Mouse (Mus musculus) heart, embryonic 10.5 days (tissue): ENCODE results near the gene Ndufa6. TPM values are rescaled to one million over a fixed set of nuclear protein-coding genes. Genes with fewer than 3 reads are reported as not detected.
A peak's percentile ranks its signal among the peaks of the same experiment; 100 is the strongest.
"Not testable (repeated sequence)": the region's sequence is repeated elsewhere in the genome, so short reads cannot be mapped to it uniquely, and the experiment has no call there.

Experiments
- DNase-seq: peaks from one replicate; pipeline ENCODE4 v3.0.0-alpha.2; 2017; ENCODE audit warnings: low spot score
- H3K27ac ChIP-seq: fragments of 300-500 bp; sonication (generic); 2 replicates; pipeline ENCODE4 v1.5.1; 2016; ENCODE audit warnings: mild to moderate bottlenecking
- H3K27me3 ChIP-seq: fragments of 300-500 bp; sonication (generic); 2 replicates; pipeline ENCODE4 v1.6.1; 2016; ENCODE audit warnings: mild to moderate bottlenecking; ENCODE audit not compliant: poor library complexity, insufficient read depth, severe bottlenecking
- H3K36me3 ChIP-seq: fragments of 300-500 bp; sonication (generic); 2 replicates; pipeline ENCODE4 v1.6.1; 2016; ENCODE audit warnings: mild to moderate bottlenecking, moderate library complexity
- H3K4me1 ChIP-seq: fragments of 300-500 bp; sonication (generic); 2 replicates; pipeline ENCODE4 v1.6.1; 2016; ENCODE audit warnings: mild to moderate bottlenecking
- H3K4me3 ChIP-seq: fragments of 300-500 bp; sonication (generic); 2 replicates; pipeline ENCODE4 v1.5.1; 2016; ENCODE audit warnings: mild to moderate bottlenecking, moderate library complexity
- H3K9me3 ChIP-seq: fragments of 300-500 bp; sonication (generic); 2 replicates; pipeline ENCODE4 v1.6.1; 2016; ENCODE audit warnings: mild to moderate bottlenecking, moderate library complexity
- WGBS: fragments of 180-500 bp; shearing (Covaris S2); methylation state at CpG from one replicate; pipeline ENCODE4 v1.1.7; 2016; 5-methylcytosine and 5-hydroxymethylcytosine counted together
- polyA plus RNA-seq: library from polyadenylated mRNA; unstranded; fragments of >200 nt; fragmentation: Nextera tagmentation; extraction: Ambion mirVana; gene quantifications from 2 replicates; pipeline ENCODE4 v1.2.1, GENCODE M21; 2016

Ndufa6 gene
- 351 and 390 TPM in 2 replicates for polyA plus RNA-seq

DNA sequence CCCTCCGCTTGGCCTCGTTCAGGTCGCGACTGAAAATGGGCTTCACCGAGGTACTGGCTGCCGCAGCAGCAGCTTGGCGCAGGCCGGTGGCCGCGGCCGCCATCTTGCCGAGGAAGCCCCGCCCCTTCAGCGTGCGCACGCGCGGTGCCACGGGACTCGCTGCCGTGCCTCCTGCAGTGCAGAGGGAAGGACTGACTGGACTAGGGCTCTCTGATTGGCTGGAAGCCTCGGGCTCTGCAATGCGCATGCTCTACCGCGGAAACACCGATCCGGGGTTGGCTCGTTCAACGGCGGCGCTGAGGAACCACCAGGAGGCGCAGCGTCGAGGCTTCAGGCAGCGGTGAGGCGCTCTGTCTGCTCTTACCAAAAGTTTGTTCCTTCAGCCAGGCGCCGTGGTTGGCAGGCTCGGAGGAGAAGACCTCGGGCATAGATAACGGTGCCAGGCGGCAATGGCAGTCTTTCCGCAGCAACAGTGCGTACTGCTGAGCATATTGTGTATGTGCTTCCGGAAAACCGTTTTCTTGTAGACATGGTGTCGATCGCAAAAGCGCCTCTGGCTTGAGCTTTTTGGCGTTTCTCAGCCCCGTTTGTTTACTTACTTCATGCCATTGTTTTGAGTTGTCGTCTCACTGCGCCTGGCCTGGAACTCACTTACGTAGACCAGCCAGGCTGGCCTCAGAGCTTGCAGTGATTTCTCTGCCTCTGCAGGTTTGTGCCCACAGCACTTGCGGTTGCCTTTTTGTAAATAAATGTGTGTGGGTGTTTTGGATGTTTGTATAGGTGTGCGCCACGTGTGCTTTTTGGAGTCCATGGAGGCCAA lies at the start of gene Ndufa6:
TSS of gene Ndufa6 (minus strand) at position 197 of the 820 bp plus-strand sequence.
- Histone ChIP-seq H3K4me3 (peak within 1 kb of the TSS; percentile 94), H3K9me3 (no peaks in the 10 kb centered on the region), H3K27ac (peak within 1 kb of the TSS; percentile 99), H3K36me3 (peaks cover 20% of the 10 kb centered on the region), H3K27me3 (no peaks in the 10 kb centered on the region), H3K4me1 (peaks cover 33% of the 10 kb centered on the region)
- DNase-seq, result peak; percentile 100
- 2% methylated on average over 57 of the region's 57 CpGs for WGBS

DNA sequence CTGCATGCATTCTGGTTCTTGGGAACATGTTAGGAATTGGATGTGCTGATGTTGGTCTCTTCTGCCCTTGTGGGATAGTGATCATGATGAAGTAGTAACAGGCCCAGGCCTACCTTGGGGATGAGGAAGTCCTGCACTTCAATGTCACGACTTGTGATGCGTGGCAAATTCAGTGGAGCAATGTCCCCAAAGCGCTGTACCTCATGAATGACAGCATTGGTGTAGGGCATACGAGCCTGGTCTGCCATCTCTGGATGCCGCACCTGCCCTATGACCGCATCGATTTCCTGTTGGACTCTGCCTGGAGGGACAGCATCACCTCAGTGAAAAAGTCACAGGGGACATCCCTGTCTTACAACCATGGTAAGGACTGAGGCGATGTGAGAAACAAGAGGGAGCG lies 49.5 kb upstream of the Ndufa6 start:
- WGBS, result 92% methylated on average over 9 of the region's 9 CpGs
- Histone ChIP-seq H3K27me3 (no peaks in the 10 kb centered on the region), H3K4me3 (no peak overlapping the region)

DNA sequence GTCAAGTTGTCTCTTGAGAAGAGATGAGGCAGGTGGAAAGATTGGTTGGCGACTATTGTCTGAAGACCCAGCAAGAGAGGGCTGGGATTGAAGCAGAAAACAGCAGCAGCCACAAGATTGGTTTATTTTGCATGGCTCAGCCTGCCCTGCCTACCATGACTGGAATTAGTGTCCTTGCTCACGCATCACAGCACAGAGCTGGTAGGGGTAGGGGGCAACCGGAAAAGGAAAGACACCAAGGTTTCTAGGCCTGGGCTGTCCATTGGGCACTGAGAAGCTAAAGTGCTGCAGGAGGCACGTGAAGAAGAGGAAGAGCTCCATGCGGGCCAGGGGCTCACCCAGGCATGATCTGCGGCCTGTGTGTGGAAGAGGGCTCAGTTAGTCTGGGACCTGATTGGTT lies 48.6 kb upstream of the Ndufa6 start:
- no peaks in the 10 kb centered on the region for H3K9me3 ChIP-seq
- H3K27me3 ChIP-seq, result no peaks in the 10 kb centered on the region
- no peak overlapping the region for H3K4me3 ChIP-seq
- H3K4me1 ChIP-seq, result no peaks in the 10 kb centered on the region
- peak; percentile 71 for DNase-seq
- H3K36me3 ChIP-seq, result no peaks in the 10 kb centered on the region
- H3K27ac ChIP-seq, result no peak overlapping the region
- 82% methylated on average over 6 of the region's 6 CpGs for WGBS

More for the DNA sequence above, 49.5 kb upstream of the Ndufa6 start:
- no peaks in the 10 kb centered on the region for H3K36me3 ChIP-seq
- H3K4me1 ChIP-seq, result no peaks in the 10 kb centered on the region
- DNase-seq, result peak; percentile 36
- H3K27ac ChIP-seq, result no peak overlapping the region
- H3K9me3 ChIP-seq, result no peaks in the 10 kb centered on the region

DNA sequence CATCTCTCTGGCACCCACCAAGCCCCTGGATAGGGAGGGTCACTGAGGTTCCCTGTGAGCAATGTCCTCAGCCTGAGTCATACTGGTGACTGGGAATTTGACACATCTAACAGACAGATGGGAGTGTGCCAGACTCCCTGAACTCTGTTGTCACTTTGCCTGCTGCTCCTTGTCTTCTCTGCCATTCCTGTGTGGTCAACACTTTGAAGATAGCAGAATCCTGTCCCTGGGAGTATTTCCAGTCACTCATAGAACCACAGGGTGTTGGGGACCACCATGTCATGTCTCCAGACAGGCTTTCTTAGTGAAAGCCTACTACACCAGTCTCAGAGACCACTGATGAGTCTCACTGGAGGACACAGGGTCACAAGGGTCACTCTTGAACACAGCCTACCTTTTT lies 48.0 kb upstream of the Ndufa6 start:
- no peaks in the 10 kb centered on the region for H3K36me3 ChIP-seq
- peak; percentile 65 for DNase-seq
- no peaks in the 10 kb centered on the region for H3K9me3 ChIP-seq
- no peak overlapping the region for H3K27ac ChIP-seq
- H3K4me3 ChIP-seq, result no peak overlapping the region
- no peaks in the 10 kb centered on the region for H3K4me1 ChIP-seq
- H3K27me3 ChIP-seq, result no peaks in the 10 kb centered on the region

DNA sequence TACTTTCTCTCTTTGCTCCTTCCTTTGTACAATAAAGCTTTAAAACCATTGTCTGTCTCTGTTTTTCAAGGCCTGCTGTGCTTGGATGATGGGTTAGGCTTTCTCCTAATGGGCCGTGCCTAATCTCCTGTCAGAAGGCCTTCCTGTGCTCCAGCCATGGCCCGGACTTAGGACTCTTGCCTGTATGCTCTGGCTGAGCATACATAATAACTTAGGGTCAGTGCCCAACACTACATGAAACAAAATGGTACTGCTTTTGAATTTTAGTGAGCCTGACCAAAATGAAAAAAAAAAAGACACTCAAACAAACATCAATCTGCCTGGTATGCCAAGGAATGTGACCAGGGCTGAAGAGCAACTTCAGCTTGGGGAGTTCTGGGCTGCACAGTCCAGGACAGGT lies 47.4 kb upstream of the Ndufa6 start:
- 78% methylated on average over 2 of the region's 2 CpGs for WGBS

DNA sequence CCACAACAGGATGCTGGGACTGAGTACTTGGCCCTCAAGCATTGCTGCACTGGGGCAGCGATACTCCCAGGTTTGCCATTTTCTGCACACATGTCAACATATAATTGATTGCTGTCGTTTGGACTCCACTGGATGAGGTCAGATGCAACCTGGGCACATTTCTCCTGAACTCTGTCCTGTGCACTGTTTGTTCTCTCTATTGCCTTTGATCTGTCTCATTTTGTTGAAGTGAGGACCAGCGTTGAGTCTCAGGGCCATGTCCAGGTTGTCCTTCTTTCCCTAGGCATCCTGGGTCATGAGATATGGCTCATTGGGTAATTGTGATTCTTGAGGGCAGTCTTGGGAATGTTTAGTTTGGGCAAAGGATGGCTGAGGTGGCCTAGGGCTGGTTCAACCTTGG lies 41.8 kb upstream of the Ndufa6 start:
- H3K27me3 ChIP-seq, H3K9me3 ChIP-seq, H3K4me3 ChIP-seq, H3K27ac ChIP-seq, H3K4me1 ChIP-seq, H3K36me3 ChIP-seq: not testable (repeated sequence)
- peak; percentile 33 for DNase-seq
- 89% methylated on average over 3 of the region's 3 CpGs for WGBS

More for the DNA sequence above, 47.4 kb upstream of the Ndufa6 start:
- H3K4me1 ChIP-seq, result no peaks in the 10 kb centered on the region
- H3K9me3 ChIP-seq, result no peaks in the 10 kb centered on the region
- no peak overlapping the region for H3K27ac ChIP-seq
- no peaks in the 10 kb centered on the region for H3K27me3 ChIP-seq
- H3K4me3 ChIP-seq, result no peak overlapping the region
- DNase-seq, result peak; percentile 25
- no peaks in the 10 kb centered on the region for H3K36me3 ChIP-seq

DNA sequence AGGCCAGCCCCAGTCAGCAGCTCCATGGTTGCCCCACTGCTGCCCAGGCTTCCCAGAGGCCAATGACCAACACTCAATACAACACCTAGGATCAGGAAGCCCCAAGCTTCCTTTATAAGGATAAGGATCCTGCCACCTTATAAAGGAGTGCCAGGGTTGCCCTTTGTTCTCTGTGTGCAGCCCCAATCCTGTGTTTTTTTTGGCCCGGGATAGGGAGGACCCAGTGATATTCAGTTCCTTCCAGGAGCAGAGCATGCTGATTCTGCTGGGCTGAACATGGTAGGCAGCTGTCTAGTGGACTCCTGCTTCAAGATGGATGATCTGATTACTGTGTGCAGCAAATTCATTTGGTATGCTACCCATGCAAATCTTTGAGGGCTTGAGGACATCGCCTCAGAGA lies 39.8 kb upstream of the Ndufa6 start, which contains the start of gene Cyp2d11:
TSS of gene Cyp2d11 (minus strand) at position 101 of the 400 bp plus-strand sequence.
- H3K27ac ChIP-seq, H3K4me1 ChIP-seq, H3K4me3 ChIP-seq, H3K27me3 ChIP-seq, H3K9me3 ChIP-seq, H3K36me3 ChIP-seq: not testable (repeated sequence)
- peak; percentile 30 for DNase-seq
- WGBS, result 84% methylated on average over 2 of the region's 2 CpGs

DNA sequence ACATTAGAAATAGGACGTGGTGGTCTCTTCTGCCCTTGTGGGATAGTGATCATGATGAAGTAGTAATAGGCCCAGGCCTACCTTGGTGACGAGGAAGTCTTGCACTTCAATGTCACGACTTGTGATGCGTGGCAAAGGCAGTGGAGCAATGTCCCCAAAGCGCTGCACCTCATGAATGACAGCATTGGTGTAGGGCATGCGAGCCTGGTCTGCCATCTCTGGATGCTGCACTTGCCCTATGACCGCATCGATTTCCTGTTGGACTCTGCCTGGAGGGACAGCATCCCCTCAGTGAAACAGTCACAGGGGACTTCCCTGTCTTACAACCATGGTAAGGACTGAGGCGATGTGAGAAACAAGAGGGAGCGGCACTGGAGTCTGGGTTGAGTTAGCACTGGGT lies 35.8 kb upstream of the Ndufa6 start:
- H3K36me3 ChIP-seq, H3K27ac ChIP-seq, H3K4me3 ChIP-seq, H3K4me1 ChIP-seq, H3K9me3 ChIP-seq, H3K27me3 ChIP-seq: not testable (repeated sequence)
- WGBS, result 87% methylated on average over 10 of the region's 10 CpGs
- DNase-seq, result peak; percentile 58

DNA sequence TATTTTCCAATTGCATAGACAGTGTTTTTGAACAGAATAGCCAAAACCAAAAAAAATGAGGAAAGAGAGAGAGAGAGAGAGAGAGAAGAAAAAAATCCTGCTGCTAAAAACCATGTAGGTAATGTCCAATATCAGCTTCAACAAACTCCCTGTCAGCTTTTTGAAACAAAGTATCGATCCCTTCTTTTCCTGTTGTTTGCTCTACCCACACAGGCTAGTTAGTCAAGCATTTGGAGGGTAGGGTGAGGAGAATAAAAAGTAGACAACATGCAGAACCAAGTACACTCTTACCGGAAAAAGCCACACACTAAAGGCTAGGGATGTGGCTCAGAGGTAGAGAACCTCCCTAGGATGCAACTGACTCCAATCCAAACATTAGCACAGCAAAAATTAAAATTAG lies 31.6 kb upstream of the Ndufa6 start:
- Histone ChIP-seq H3K4me3 (no peak overlapping the region), H3K27me3 (no peaks in the 10 kb centered on the region), H3K9me3 (no peaks in the 10 kb centered on the region), H3K4me1 (peaks cover 4% of the 10 kb centered on the region; the same call in 1 of the 2 replicates), H3K27ac (no peak overlapping the region), H3K36me3 (no peaks in the 10 kb centered on the region)
- no peak for DNase-seq
- 87% methylated on average over 2 of the region's 2 CpGs for WGBS

DNA sequence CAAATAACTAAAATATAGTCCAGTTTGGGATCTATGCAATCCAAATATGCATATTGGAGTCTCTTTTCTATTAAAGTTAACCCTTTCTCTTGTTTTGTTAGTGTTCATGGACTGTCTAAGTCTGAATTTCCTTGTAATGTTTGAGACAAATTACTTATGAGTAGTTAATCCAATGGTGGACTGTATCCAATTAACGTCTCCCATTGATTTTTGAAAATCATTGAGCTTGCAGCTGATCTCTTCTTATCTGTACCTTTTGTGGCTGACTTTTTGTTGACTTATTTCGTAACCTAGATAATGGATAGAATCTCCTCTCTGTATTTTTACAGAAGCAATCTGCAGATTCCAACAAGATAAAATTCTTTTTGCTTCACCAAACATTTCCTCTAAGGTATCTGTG lies 28.3 kb upstream of the Ndufa6 start:
- H3K36me3 ChIP-seq, result no peaks in the 10 kb centered on the region
- no peak overlapping the region for H3K4me3 ChIP-seq
- WGBS, result 79% methylated on average over 2 of the region's 2 CpGs
- 0 out of 2 replicates have a peak, but pooled peaks cover 3% of the 10 kb centered on the region for H3K27me3 ChIP-seq
- DNase-seq, result no peak
- no peak overlapping the region for H3K27ac ChIP-seq
- peaks cover 33% of the 10 kb centered on the region for H3K4me1 ChIP-seq
- H3K9me3 ChIP-seq, result no peaks in the 10 kb centered on the region

DNA sequence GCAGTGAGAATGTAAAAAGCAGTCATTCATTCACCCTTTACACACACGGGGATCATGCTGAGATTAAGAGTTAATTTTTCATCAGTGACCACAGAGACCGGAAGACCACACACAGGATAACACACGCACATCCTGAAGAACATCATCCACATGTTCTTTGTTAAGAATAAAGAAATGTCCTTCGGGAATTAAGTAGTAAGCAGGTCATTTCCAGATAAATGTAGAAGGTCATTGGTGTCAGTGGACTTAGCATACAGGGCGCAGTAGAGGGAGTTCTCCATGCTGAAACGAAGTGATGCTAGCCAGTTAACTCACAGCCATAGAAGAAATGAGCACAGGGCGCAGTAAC lies 26.6 kb upstream of the Ndufa6 start:
- H3K9me3 ChIP-seq, result no peaks in the 10 kb centered on the region
- H3K27me3 ChIP-seq, result 0 out of 2 replicates have a peak, but pooled peaks cover 3% of the 10 kb centered on the region
- H3K4me1 ChIP-seq, result peaks cover 33% of the 10 kb centered on the region
- no peak for DNase-seq
- H3K36me3 ChIP-seq, result no peaks in the 10 kb centered on the region
- 42% methylated on average over 7 of the region's 7 CpGs for WGBS
- peak overlapping the region; percentile 65 for H3K4me3 ChIP-seq
- H3K27ac ChIP-seq, result peak overlapping the region; percentile 89

DNA sequence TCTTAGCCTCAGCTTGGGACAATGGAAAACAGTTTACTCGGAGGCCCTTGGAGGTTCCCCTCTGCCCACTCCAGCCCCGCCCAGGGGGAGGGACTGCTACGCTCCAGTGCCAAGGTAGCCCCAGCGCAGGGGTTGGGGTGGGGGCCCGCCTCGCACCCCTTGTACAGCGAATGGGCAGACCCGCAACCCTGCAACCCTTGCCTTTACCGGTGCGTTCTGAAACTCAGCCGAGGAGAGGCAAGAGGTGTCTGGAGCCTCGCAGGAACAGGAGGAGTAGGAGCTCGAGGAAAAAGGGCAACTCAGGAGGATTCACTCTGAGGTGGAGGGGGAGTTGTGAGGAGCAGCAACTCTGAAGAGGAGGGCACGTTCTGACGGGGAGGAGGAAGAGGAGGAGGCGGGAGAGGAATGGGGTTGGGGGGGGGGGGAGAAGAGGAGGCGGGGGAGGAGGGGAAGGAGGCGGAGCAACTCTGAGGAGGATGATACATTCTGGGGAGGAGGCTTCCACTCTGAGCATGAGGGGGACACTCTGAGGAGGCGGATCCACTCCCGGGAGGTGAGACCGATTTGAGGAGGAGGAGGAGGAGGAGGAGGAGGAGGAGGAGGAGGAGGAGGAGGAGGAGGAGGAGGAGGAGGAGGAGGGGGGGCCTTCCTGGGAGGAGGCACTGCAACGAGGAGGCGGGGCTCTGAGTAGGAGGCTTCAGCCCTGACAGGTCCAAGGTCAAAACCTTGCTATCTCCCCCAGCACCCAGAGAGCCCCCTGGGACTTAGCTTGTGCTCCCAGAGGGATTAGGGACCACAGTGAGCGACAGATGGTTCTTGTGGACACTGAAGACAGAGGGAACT lies 26.0 kb upstream of the Ndufa6 start, which contains the start of gene Cyp2d22:
TSS of gene Cyp2d22 (minus strand) at position 390 of the 843 bp plus-strand sequence.
- Histone ChIP-seq H3K27ac (peak within 1 kb of the TSS; percentile 89), H3K27me3 (0 out of 2 replicates have a peak, but pooled peaks cover 3% of the 10 kb centered on the region), H3K4me3 (peak within 1 kb of the TSS; percentile 65), H3K4me1 (peaks cover 33% of the 10 kb centered on the region), H3K9me3 (no peaks in the 10 kb centered on the region), H3K36me3 (no peaks in the 10 kb centered on the region)
- no peak for DNase-seq
- 1% methylated on average over 19 of the region's 24 CpGs for WGBS

DNA sequence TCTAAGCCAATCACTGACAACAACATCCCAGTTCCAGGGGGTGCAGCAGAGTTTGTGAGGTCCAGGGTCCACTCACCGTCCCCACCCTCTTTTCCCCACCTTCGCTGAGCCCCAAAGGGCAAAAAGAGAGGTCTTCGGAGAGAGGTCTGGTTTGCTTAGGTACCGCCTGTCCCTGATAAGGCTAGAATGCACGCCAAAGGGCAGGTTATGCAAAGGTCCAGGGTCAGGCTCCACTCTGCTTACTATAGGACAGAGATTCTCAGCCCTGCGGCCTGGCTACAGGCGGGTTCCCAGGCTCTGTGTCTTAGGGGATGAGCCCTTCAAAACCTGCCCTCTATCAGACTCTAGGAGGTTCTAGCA lies 25.4 kb upstream of the Ndufa6 start:
- Histone ChIP-seq H3K9me3 (no peaks in the 10 kb centered on the region), H3K4me1 (peaks cover 33% of the 10 kb centered on the region), H3K27ac (peak overlapping the region; percentile 89), H3K27me3 (0 out of 2 replicates have a peak, but pooled peaks cover 3% of the 10 kb centered on the region), H3K4me3 (peak overlapping the region; percentile 65), H3K36me3 (no peaks in the 10 kb centered on the region)
- DNase-seq, result no peak
- 10% methylated on average over 7 of the region's 7 CpGs for WGBS
